Comparison of ENCODE assay signal across 24 mouse cellular contexts in genomic region chr5:71011271-71011670, GRCm38 (mm10).
DNase-seq lines count a peak whose midpoint lies in the region; ATAC-seq and TF ChIP-seq lines count a peak whose summit lies in the region.
"Had no signal": no experiment of that assay in that cellular context is flagged by ENCODE, and none has a peak within 500 bp of the region (broad histone marks: within the 10 kb centered on the region; RNA-seq: fewer than 3 reads in every experiment).

No protein-coding gene starts in this region.

- H3K4me1 ChIP-seq in hindbrain, postnatal 0 days (ENCODE audit: insufficient read depth, low read length) = no peaks in the 10 kb centered on the region; the same call in 1 of the 2 replicates
- peaks cover 3% of the 10 kb centered on the region; the same call in 1 of the 2 replicates for H3K4me1 ChIP-seq in hindbrain, embryonic 12.5 days
- peaks cover 15% of the 10 kb centered on the region for H3K4me1 ChIP-seq in forebrain, embryonic 13.5 days
- H3K4me1 ChIP-seq in midbrain, embryonic 15.5 days = no peaks in the 10 kb centered on the region
- H3K4me1 ChIP-seq: embryonic facial prominence, embryonic 15.5 days; kidney, embryonic 15.5 days; neural tube, embryonic 13.5 days had no signal

- no peak overlapping the region for H3K27ac ChIP-seq in hindbrain, postnatal 0 days
- no peak overlapping the region for H3K27ac ChIP-seq in hindbrain, embryonic 12.5 days
- H3K27ac ChIP-seq in forebrain, embryonic 13.5 days = peak overlapping the region; percentile 60
- no peak overlapping the region for H3K27ac ChIP-seq in midbrain, embryonic 15.5 days
- H3K27ac ChIP-seq: embryonic facial prominence, embryonic 15.5 days; gastrocnemius, adult 2 months; kidney, embryonic 15.5 days; neural tube, embryonic 13.5 days had no signal

- no peak overlapping the region for H3K9ac ChIP-seq in hindbrain, postnatal 0 days (replicated peaks; ENCODE audit: low read length)
- H3K9ac ChIP-seq in hindbrain, embryonic 12.5 days = no peak overlapping the region
- H3K9ac ChIP-seq in forebrain, embryonic 13.5 days = no peak overlapping the region
- H3K9ac ChIP-seq in midbrain, embryonic 15.5 days = no peak overlapping the region
- H3K9ac ChIP-seq: embryonic facial prominence, embryonic 15.5 days; kidney, embryonic 15.5 days; liver, postnatal 0 days; neural tube, embryonic 13.5 days had no signal

- H3K4me2 ChIP-seq in hindbrain, postnatal 0 days (ENCODE audit: low read depth, low read length) = no peak overlapping the region
- H3K4me2 ChIP-seq in hindbrain, embryonic 12.5 days (replicated peaks) = no peak overlapping the region
- no peak overlapping the region for H3K4me2 ChIP-seq in forebrain, embryonic 13.5 days
- no peak overlapping the region for H3K4me2 ChIP-seq in midbrain, embryonic 15.5 days
- H3K4me2 ChIP-seq: embryonic facial prominence, embryonic 15.5 days; heart, embryonic 11.5 days; kidney, embryonic 15.5 days; neural tube, embryonic 13.5 days had no signal

- DNase-seq in hindbrain, postnatal 0 days (ENCODE audit: low spot score) = peak; percentile 5
- peak; percentile 61 for DNase-seq in brain, adult 2 months (ENCODE audit: low read depth, low spot score)
- no peak for DNase-seq in right cerebral cortex, postnatal 36 days (ENCODE audit: low spot score in 2 of 2)
- no peak for DNase-seq in embryo, embryonic 10 days (ENCODE audit: low spot score)
- DNase-seq: B cell, adult 2 months; cerebellum, postnatal 10 days; gastrocnemius, adult 2 months; heart, postnatal 10 days; kidney, postnatal 4 days; liver; liver, postnatal 0 days; lung, postnatal 10 days; spleen, adult 18-20 months; thymus, adult 18-20 months; thymus, postnatal 4 days had no signal

- no peaks in the 10 kb centered on the region for H3K9me3 ChIP-seq in hindbrain, postnatal 0 days (ENCODE audit: low read length)
- H3K9me3 ChIP-seq in hindbrain, embryonic 12.5 days (replicated peaks) = no peaks in the 10 kb centered on the region
- no peaks in the 10 kb centered on the region for H3K9me3 ChIP-seq in forebrain, embryonic 13.5 days (replicated peaks)
- H3K9me3 ChIP-seq in midbrain, embryonic 15.5 days = no peaks in the 10 kb centered on the region
- H3K9me3 ChIP-seq: embryonic facial prominence, embryonic 15.5 days; kidney, embryonic 15.5 days; neural tube, embryonic 13.5 days had no signal

- TF ChIP-seq CTCF in hindbrain, postnatal 0 days (IDR thresholded peaks at IDR 0.05; ENCODE audit: low read depth) = no peak

- H3K36me3 ChIP-seq in hindbrain, postnatal 0 days (ENCODE audit: insufficient read depth, low read length) = no peaks in the 10 kb centered on the region
- no peaks in the 10 kb centered on the region for H3K36me3 ChIP-seq in hindbrain, embryonic 12.5 days
- no peaks in the 10 kb centered on the region for H3K36me3 ChIP-seq in forebrain, embryonic 13.5 days (ENCODE audit: poor library complexity, severe bottlenecking)
- H3K36me3 ChIP-seq in midbrain, embryonic 15.5 days (replicated peaks) = no peaks in the 10 kb centered on the region
- H3K36me3 ChIP-seq: embryonic facial prominence, embryonic 15.5 days; kidney, embryonic 15.5 days; neural tube, embryonic 13.5 days had no signal

- WGBS in hindbrain, postnatal 0 days = 18% methylated on average over 2 of the region's 2 CpGs
- 24% methylated on average over 2 of the region's 2 CpGs for WGBS in hindbrain, embryonic 12.5 days
- 11% methylated on average over 2 of the region's 2 CpGs for WGBS in forebrain, embryonic 13.5 days
- WGBS in midbrain, embryonic 15.5 days = 10% methylated on average over 2 of the region's 2 CpGs

- peak; percentile 43; the same call in 1 of the 2 replicates for ATAC-seq in hindbrain, postnatal 0 days
- no peak for ATAC-seq in hindbrain, embryonic 12.5 days (ENCODE audit: low FRiP score)
- peak; percentile 94 for ATAC-seq in forebrain, embryonic 13.5 days
- ATAC-seq in midbrain, embryonic 15.5 days (replicated peaks) = peak; percentile 60
- ATAC-seq: hindbrain, embryonic 16.5 days; intestine, postnatal 0 days; liver, postnatal 0 days had no signal

- H3K27me3 ChIP-seq in hindbrain, postnatal 0 days (ENCODE audit: insufficient read depth, low read length) = no peaks in the 10 kb centered on the region
- H3K27me3 ChIP-seq in hindbrain, embryonic 12.5 days = no peaks in the 10 kb centered on the region
- H3K27me3 ChIP-seq in forebrain, embryonic 13.5 days = no peaks in the 10 kb centered on the region
- H3K27me3 ChIP-seq in midbrain, embryonic 15.5 days (replicated peaks) = no peaks in the 10 kb centered on the region
- H3K27me3 ChIP-seq: embryonic facial prominence, embryonic 15.5 days; kidney, embryonic 15.5 days; neural tube, embryonic 13.5 days had no signal

- no peak overlapping the region for H3K4me3 ChIP-seq in hindbrain, postnatal 0 days (ENCODE audit: low read length)
- H3K4me3 ChIP-seq in hindbrain, embryonic 12.5 days = no peak overlapping the region
- no peak overlapping the region for H3K4me3 ChIP-seq in forebrain, embryonic 13.5 days
- H3K4me3 ChIP-seq in midbrain, embryonic 15.5 days = no peak overlapping the region
- H3K4me3 ChIP-seq: embryonic facial prominence, embryonic 15.5 days; gastrocnemius, adult 2 months; kidney, embryonic 15.5 days; neural tube, embryonic 13.5 days had no signal

Comparison
In these comparisons a context has a peak if more than half of its experiments do, and no peak if none do; other contexts are left out.
1. DNase-seq: peak in hindbrain, postnatal 0 days (single experiment) and brain, adult 2 months (single experiment); none in right cerebral cortex, postnatal 36 days (0 of 2) and embryo, embryonic 10 days (single experiment).